Mouse (Mus musculus): ENCODE results near the gene Gas2.

The Gas2 gene

DNA sequence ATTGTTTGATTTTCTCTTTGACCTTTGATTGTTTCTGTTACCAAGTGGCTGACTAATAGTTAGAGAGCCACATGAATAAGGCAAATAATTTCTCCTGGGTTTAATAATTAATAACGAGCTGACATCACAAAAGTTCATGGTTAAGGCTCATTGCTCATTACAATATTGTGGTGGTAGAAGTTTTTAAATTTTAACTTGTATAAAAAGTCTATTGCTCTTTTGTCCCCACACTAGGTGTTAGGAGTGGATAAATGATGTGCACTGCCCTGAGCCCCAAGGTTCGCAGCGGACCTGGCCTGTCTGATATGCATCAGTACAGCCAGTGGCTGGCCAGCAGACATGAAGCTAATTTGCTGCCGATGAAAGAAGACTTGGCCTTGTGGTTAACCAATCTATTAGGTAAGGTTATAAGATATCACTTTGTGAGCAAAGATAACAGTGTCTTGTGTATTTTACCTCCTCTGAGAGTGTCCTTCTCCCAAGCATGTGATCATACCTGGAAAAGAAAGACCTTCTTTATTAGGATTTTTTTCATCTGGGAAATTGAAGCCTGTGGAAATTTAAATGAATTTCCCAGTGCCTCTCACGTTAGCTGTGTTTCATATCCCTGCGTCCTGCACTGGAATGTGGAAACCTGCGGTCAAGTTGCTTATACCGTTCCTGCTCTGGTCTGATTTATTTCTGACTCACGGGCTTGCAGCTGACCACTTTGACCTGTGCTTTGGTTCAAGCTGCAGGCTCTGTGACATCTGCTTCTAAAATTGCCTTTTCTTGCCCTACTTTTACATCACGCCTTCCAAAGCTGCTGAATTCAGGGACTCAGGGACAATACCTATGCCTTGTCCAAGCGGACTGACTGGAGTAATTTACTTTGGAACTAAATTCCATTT lies 26.1 kb downstream of the Gas2 start:
- peak; percentile 79 for DNase-seq

DNA sequence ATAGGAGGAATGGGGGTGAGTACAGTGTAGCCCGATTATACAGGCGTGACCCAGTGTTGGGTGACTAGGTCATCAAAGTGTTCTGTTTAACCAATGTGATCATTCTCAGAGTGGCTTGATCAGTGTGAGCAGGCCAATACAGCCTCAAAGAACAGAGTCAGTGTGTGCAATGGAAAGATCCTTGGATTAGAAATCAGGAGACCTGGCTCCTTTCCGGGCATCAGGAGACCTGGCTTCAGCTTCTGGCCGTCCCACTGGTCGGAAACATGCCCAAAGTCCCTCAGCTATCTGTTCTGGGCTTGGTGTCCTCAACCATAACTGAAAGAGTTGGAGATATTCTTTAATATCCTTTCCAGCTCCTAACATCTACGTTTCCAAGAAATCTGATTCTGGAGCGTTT lies 27.8 kb downstream of the Gas2 start:
- peak; percentile 9 for DNase-seq

DNA sequence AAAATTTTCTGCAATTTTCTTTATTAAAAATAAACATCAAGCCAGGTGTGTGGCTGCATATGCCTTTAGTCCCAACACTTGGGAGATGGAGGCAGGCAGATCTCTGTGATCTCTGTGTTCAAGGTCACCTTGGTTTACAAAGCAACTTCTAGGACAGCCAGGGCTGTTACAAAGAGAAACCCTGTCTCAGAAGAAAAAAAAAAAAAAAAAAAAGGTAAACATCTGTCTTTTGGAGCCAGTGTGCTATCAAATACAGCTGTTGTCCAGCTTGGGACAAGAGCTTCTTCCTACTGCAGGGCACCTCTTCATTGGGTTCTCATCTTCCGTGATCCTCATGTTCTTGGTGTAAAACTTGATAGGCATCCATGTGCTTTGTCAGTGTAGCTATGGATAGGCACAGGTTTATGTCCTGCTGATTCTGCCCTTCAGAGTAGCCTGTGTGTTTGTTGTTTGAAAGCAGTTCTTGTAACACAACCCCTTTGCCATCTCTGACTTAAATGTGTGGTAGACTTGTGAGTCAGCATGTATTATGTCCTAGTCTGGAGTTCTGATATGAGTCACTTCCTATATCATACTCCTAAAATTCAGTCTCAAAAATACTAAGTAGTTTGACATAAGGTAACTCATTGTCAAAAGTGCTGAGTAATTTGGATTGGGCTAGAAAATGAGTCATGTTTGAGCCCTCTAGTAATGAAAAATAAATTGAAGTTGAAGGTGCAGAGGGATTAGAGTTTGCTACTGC lies 30.6 kb downstream of the Gas2 start:
- DNase-seq = no peak

DNA sequence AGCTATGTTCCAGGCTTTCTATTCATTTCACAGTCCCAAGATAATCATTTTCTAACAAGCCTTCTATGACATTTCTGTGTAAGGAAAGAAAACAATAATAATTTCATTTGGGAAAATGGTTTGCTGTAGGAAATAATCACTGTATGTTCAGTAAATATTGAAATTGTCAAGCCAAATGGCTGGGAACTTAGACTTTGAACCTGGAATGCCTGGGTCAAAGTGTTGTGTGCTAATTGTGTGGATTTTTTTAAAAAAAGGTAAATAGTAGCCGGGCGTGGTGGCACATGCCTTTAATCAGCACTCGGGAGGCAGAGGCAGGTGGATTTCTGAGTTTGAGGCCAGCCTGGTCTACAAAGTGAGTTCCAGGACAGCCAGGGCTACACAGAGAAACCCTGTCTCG lies 31.2 kb downstream of the Gas2 start:
- no peak for DNase-seq

DNA sequence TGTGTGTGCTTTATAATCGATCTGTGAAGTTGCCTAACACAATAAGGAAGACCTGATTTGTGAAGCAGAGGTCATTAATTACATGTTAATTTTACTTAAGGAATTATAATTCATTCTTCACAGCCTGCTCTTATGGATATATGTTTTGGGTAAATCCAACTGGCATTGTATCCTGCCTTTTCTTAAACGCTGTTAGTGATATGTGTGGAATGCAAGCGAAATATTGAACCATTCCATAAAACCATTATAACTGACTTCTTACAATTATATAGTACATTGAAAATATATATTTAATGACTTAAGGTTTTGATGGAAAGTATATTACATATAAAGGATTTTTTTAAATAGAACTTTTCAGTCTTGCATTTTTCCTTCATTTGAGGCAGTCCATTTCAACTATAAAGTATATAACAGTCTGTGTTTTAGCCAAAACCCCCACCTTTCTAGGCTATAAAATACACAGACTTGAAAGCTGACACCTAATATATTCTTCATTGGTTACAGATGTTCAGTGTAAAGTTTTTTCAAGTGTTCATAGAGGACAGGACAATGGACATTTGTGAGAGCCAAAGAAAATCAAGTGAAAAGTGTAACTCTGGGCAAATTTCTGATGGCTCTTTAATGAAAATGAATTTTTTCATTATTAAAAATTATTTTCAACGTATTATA lies 32.5 kb downstream of the Gas2 start:
- no peak for DNase-seq

DNA sequence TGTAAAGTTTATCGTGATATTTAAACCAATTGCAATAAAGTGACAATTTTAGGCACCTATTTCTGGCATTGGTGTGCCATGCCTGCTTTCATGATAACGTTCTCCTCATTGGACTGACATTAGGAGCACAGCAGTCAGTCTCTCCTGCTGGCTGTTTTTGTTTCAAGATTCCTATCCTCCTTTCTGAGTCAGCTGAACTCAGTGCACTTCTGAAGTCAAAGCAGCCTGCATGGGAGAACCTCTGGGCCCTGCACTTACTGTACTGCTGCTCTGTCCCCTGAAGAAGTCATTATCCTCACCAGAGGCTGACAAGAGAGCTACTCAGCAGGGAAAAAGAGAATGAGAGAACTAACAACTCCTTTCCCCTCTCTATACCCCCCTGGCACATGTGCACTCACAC lies 33.1 kb downstream of the Gas2 start:
- DNase-seq = no peak

DNA sequence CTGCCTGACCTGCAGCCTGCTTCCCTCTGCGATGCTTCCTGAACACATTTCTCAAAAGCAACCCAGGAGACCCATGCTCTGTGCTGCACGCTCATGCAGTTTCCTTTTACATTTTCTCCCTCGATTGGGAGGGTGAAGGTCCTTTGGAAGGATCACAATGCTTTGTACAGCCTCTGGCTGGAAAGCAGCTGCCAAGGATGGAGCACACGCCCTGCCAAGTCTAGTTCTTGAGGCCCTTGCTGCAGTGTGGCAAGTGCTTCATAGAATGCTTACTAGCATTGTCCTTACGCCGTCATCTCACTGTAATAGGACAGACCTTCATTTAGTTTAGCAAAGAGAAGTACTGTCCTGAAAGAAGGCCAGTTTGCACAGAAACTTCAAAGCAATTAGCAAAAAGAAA lies 37.3 kb downstream of the Gas2 start:
- no peak for DNase-seq

DNA sequence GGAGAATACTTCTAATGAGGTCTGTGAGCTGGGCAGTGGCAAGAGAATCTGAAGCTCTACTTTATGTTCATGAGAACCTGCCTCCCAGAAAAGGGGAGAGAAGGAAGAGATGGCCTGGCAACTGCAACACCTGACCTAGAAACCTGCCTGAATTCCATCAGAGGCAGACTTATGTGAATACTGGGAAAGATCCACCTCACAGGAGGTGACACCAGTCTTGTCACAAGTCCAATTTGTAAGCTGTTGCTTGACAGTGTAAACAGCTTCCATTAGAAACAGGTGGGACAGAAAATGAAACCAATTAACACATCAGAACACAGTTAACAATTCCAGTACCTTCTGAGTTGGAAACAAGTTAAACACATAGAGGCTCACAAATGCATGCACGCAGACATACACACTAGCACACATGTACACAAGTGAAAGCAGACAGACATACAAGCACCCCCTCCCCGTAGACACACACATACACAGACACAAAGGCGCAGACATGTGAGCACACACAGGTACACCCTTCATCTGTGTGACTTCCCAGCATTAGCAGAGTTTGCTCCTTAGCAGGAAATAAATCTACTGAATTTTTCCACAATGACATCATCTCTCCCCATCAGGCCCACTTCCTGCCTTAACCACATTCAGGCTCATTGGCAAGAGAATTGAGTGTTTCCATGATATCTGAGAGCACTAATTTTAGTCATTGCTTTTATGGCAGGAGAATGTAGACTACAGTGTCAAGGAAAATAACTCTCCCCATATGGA lies 51.7 kb downstream of the Gas2 start:
- DNase-seq = no peak

DNA sequence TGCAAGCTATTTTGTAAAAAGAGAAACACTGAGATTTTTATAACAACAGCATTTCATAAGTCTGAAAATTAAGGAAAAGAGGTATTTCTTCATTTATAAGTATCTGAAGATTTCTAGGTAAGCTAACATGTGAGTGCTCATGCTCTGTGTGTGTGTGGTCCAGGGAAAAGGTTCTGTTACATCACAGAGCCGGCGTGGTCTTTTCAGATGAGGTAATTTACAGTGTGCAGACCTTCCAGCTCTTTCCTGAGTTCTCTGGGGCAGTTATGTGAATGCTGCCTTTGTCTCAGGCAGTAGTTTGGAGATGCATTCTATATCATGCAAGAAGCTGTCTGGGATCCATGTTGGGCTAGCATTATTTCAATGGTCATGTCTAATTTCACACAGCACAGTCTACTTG lies 52.3 kb downstream of the Gas2 start:
- no peak for DNase-seq

DNA sequence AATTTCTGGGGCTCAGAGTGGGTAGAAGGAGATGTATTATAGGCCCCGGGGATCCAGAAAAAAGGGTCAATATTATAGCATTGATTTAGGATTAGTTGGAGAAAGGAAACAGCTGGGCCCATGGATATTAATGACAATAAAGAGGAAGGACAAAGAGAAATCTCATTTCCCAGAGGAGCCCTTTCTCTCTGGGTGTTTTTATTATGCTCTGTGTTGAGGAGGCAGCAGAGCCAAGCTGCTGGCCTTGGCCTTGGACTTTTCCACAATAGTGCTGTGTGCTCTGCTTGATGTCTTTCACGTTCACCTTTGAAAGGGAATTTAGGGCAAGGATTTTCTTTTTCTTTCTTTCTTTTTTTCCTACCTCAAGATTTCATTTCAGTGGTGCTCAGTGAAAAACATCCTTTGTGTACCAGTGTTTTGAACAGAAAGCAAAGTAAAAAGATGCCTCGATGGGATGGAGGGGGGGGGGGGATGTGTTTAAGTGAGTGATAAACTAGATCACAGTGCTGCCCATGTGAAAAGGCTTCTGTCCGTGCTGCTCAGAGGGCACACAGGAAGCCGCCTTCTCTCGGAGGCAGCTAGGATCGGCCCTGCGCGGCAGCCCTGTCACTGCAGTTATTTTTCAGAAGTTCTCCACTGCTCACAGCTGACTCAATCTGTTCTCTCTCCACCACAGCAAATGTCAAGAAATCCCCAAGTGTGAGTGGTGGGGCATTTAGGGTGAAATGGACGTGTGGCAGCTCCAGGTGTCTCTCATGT lies 67.1 kb downstream of the Gas2 start:
- DNase-seq = no peak

DNA sequence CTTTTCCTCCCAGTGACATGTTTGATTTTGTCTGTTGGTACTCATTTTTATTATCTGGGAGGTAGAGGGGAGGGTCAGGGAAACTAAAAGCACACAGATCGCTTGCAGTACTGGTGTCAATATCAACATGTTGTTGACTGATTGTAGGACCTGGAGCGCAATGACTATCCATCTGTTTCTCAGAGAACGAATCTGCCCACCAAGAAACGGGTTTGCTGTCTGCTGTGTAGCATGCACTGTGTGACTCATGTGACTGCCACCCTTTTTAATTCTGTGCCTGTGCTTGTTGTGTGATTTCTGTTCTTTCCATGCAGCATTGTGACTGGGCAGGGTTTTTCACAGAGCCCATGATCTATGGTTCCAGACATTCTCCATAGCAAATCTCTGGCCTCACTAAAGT lies 69.4 kb downstream of the Gas2 start:
- no peak for DNase-seq

DNA sequence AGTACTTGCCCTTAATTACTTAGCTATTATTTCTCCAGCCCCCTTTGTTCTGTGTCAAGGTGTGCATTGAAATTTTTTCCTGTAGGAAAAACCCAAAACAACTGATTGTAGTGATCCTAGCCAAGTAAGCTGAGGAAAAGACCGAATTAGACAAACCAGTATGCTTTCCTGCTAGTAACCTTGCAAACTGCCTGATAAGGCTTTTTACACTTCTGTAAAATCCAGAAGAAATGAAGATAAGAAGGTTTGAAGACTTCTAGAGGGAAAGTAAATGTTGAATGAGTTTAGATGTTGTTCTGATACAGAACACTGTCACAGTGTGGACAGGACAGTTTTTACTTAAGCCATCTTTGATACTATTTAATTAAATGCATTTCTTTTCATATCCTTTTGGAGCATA lies 75.5 kb downstream of the Gas2 start:
- DNase-seq = no peak

DNA sequence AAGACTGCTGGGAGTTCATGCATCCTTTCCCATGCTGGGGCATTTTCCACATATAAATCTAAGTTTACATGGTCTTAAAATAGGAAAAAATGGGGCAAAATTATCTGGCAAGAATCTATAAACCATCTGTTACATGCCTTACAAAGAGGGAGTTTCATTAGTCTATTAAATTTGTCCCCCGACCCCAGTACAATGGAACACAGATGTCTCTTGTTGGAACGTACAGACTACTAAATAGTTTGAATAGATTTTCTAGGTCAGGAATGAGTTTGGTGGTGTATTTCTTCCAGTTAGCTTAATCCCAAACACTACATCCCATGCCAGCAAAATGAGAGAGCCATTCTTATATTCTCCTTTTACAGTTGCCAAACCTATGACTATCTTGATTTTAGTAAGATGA lies 78.6 kb downstream of the Gas2 start:
- no peak for DNase-seq

DNA sequence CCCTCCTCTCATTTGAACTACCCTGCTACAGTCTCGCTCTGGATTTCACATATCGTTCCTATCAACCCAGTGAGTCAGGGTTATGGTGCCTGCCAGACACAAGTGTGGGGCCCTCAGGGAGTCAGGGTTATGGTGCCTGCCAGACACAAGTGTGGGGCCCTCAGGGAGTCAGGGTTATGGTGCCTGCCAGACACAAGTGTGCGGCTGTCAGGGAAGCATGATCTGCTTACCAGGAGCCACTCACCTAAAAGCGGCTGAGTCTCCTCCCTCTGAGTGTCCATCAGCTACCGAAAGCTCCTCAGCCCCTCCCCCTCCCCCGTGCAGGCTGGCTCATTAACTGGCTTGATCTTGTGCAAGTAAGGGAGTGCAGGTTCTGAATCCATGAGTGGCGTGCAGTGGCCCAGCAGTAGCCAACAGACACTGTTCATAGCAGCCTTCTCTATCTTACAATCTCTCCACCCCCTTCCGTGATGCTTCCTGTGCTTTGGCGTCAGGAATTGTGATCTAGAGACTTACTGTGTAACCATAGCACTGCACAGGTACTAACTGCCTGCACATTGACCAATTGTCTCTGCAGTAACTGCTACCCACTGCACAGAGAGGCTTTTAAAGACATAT lies 93.7 kb downstream of the Gas2 start:
- DNase-seq = no peak

DNA sequence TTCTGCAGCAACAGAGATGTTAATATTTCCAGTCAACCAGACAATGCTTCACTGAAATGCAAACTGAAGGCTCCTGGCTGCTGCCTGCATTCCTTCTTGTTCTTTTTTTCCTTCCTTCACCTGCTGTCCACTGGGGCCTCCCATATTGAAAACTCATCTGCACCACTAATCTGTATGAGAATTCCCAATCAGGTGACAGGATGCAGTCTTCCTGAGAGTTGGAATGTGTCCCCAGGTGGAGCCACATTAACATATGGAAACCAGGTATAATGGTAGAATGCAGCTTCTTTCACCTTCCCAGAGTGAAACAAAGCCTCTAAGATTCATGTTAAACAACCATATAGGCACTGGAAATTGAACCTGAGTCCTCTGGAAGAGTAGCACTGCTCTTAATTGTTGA lies 96.0 kb downstream of the Gas2 start:
- DNase-seq = no peak

DNA sequence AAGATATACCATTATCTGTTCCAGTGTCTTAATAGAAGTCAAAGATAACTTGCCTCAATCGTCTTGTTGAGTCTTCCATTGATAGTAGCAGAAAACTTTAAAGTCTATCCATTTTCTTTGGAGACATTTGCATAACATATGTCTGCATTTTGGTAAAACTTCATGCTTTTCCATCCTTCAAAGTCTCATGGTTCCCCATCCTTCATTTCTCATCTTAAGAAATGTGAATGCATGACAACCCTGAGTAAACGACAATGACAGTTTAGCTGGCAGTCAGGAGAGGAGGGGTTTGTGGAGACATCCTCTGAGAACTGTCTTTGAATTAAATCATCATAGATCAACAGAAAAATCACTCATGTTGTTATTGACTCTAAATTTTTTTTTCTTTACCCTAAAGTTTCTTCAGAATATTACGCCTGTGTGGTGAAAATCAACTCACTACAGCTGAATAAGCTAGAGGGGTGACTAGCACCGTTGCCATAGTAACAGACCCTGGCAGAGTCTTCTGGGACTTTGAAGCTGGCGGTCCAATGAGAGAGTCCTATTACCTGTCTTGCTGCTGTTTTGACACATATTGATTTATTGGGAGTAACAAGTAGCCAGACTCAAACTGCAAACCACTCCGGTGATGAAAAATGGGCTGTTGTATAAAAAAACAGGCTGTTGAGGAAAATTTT lies 99.0 kb downstream of the Gas2 start:
- no peak for DNase-seq

DNA sequence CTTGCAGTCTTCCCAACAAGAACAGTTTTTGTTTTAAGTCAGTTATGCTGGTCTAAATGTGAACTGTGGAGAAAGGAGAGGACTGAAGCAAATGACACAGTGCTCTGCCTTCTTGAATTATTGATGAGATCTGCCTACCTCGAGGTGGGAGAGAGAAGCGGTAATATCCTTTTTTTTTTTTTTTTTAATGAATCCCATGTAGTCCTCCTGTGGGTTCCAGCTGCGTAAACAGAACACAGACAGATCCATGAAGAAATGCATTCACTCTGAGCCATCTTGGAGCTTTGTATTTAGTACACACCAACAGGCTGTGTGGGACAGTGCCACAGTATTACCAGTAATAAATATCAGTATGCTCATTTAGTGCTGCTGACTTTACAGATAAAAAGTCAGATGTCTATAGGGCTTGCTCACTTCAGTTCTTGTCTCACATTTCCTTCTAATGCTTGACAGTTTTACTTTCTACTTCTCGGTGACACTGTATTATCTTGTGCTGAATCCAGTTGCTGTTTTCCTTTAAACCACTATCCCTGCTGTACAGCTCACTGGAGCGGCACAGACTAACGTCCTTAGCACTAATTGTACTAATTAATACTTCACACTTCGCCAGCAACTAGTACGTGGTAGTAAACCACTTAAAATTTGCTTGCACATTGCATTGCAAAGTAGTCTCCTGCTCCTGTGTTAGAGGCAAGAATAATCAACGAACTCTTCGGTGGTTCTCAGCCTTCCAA lies 100.6 kb downstream of the Gas2 start:
- no peak for DNase-seq

DNA sequence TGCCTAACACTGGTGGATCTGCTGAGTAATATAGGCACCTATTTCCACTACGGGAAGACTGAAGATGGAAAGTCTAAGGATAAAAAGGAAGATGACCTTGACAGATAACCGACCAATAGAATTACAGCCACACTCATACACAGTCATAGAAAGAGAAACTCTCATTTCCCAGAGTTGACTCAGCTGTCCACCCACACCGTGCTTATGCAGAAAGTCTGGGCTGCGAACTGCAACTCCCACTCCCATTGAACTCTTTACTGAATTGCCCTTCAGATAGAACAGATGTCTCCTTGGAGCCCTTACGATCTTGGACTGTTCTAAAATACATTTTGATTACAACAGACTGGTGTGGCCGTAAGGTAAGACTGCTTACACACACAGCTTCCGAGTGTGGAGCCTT lies 102.9 kb downstream of the Gas2 start:
- DNase-seq = no peak

DNA sequence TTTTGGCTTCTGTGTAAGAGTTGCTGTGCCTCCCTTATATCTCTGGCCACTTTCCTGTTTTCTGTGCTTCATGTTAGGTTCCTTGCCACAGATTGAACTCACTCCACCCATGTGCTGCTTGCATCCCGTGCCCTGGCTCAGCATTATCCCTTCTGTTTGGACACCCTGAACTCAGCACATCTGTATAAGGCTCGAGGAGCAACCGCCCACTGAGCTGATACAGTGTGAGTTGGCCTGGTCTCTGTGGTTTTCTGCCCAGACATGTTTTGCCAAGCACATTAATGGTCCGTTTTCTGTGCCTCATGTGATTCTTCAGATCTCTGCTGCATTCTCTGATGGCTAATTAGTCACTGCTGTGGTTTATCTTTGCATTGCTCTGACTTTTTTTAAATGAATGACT lies 105.8 kb downstream of the Gas2 start:
- no peak for DNase-seq

DNA sequence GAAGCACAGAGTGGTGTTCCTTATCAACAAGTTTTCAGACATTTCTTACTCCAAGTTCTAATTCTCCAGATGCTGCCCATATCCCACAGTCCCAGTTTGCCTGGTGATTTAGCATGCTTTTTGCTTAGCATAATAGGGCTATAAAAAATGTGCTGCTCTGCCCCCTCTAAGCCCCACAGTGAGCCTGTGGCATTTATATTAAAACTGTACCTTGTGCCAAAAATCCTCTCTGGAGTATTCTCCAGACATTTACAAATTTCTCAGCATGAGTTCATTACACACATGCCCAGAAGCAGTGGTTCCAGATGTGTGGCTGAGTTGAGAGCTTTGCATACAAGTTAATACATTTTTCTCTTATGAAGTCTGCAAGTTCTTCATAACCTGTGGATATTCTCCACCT lies 107.6 kb downstream of the Gas2 start:
- DNase-seq = no peak
